Mouse (Mus musculus) kidney, adult 18-20 months (tissue): ENCODE data around the gene Kif22.

Source experiments
- DNase-seq: peaks from one replicate; pipeline ENCODE4 v3.0.0; 2021

Kif22 gene

GRCm38 (mm10) chr7:126983113-126983512 is 59.2 kb downstream of the Kif22 start:
- DNase-seq = no peak

DNA sequence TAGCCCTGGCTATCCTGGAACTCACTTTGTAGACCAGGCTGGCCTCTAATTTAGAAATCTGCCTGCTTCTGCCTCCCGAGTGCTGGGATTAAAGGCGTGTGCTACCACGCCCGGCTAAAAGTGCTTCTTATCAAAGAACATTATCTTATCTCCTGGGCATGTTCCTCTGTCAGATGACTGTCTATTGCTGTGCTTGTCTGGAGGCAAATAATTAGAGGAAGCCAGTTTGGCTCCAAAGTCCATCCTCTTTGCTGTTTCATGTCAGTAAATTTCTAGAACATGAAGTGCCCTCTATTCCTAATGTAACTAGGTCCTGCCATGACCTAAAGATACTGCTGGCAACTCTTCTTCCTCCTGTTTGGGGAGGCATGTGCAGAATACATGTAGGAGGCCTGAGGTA is 60.2 kb downstream of the Kif22 start:
- no peak for DNase-seq

DNA sequence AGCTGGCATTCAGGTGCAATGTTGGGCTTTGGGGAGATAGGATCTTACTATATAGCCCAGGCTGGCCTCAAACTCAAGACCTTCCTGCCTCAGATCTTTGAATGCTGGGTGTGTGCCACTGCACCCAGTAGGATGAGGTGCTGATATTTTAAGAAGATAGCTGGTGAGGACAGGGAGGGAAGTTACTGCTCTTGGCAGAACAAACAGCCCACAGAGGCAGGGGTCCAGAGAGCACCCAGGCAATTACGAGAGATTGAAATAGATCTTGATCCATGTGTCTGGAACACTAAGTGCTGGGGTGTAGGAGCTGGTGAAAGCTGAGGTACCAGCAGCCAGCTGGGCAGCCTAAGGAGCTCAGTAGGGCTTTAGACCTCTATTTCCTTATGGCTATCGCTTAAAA is 60.7 kb downstream of the Kif22 start:
- no peak for DNase-seq

- no peak for DNase-seq
These were observed 63.4 kb downstream of the Kif22 start for GRCm38 (mm10) chr7:126978841-126979240.
